Mouse (Mus musculus) lung, adult 2 months (tissue): ENCODE measurements around the gene Ism1.

Source experiments
- CTCF ChIP-seq: fragments of 200-500 bp; IDR thresholded peaks from 2 replicates; pipeline ENCODE4 v1.5.1; 2011; ENCODE audit warnings: mild to moderate bottlenecking, low read length, control low read depth; ENCODE audit not compliant: insufficient read depth
- POLR2A ChIP-seq: fragments of 200-500 bp; IDR thresholded peaks from 2 replicates; pipeline ENCODE4 v1.6.1; 2011; ENCODE audit warnings: low read depth, mild to moderate bottlenecking, control low read depth, low read length, borderline replicate concordance; ENCODE audit errors: extremely low read depth

GRCm38 (mm10) chr2:139728060-139728459 lies 50.1 kb downstream of the Ism1 start:
- TF ChIP-seq POLR2A (no peak), CTCF (no peak)
